Mouse (Mus musculus): ENCODE results near the gene Anxa3.

DNA sequence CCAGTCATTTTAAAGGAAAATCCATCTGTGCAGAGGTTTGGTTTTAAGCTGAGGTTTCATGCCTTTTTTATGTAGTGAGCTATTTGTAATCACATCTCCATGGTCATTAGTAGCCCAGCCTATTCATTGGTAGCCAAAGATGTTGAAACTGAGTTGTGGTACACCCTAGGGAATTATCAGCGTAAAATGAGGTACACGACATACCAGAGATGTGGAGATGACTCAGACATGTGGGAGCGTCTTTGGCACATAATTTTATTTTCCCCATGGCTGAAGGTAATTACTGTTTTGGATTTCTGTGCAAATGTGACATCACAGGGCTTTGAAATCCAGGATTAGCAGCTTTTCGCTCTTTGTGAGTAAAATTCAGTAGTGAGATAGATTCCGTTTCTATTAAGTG is 41.2 kb downstream of the Anxa3 start:
- TF ChIP-seq CTCF (IDR thresholded peaks at IDR 0.05; ENCODE audit: borderline replicate concordance, insufficient read depth, low read length), result no peak
- no peak for TF ChIP-seq POLR2A (IDR thresholded peaks at IDR 0.05; ENCODE audit: low read depth, low read length)
